Mouse (Mus musculus): ENCODE measurements around the gene Hdac1. TPM values are rescaled to one million over a fixed set of nuclear protein-coding genes. Genes with fewer than 3 reads are reported as not detected.

The Hdac1 gene
- 189 and 191 TPM in 2 replicates for polyA plus RNA-seq (2015; fragmentation: Nextera tagmentation; extraction: Ambion mirVana)

- peaks cover 21% of the 10 kb centered on the region for H3K4me1 ChIP-seq
- H3K4me2 ChIP-seq, result peak within 1 kb of the TSS; percentile 78
- H3K27me3 ChIP-seq, result no peaks in the 10 kb centered on the region
- H3K9ac ChIP-seq, result peak within 1 kb of the TSS; percentile 93
- under 1% methylated on average over 45 of the region's 46 CpGs for WGBS
- peak within 1 kb of the TSS; percentile 85 for H3K4me3 ChIP-seq
- peaks cover 16% of the 10 kb centered on the region for H3K36me3 ChIP-seq (ENCODE audit: poor library complexity, severe bottlenecking)
- H3K27ac ChIP-seq, result peak within 1 kb of the TSS; percentile 66
- ATAC-seq, result peak; percentile 100
- H3K9me3 ChIP-seq (replicated peaks), result no peaks in the 10 kb centered on the region
Measured at GRCm38 (mm10) chr4:129542592-129543141, at the start of gene Hdac1. TSS of gene Hdac1 (minus strand) at chr4:129542713.

GRCm38 (mm10) chr4:129588865-129589264 is 46.4 kb upstream of the Hdac1 start:
- peaks cover 5% of the 10 kb centered on the region for H3K4me1 ChIP-seq
- no peak overlapping the region for H3K27ac ChIP-seq
- H3K4me2 ChIP-seq, result no peak overlapping the region
- H3K9ac ChIP-seq, result no peak overlapping the region
- no peaks in the 10 kb centered on the region for H3K27me3 ChIP-seq
- H3K36me3 ChIP-seq (ENCODE audit: poor library complexity, severe bottlenecking), result peaks cover 38% of the 10 kb centered on the region
- no peaks in the 10 kb centered on the region for H3K9me3 ChIP-seq (replicated peaks)
- WGBS, result 86% methylated on average over 4 of the region's 4 CpGs
- H3K4me3 ChIP-seq, result no peak overlapping the region
- no peak for ATAC-seq

GRCm38 (mm10) chr4:129586943-129587342 is 44.4 kb upstream of the Hdac1 start:
- no peak overlapping the region for H3K27ac ChIP-seq
- no peak overlapping the region for H3K4me2 ChIP-seq
- no peak for ATAC-seq
- WGBS, result 23% methylated on average over 1 of the region's 1 CpGs
- H3K4me3 ChIP-seq, result no peak overlapping the region
- no peak overlapping the region for H3K9ac ChIP-seq
- peaks cover 5% of the 10 kb centered on the region for H3K4me1 ChIP-seq
- H3K36me3 ChIP-seq (ENCODE audit: poor library complexity, severe bottlenecking), result peaks cover 19% of the 10 kb centered on the region
- no peaks in the 10 kb centered on the region for H3K27me3 ChIP-seq
- no peaks in the 10 kb centered on the region for H3K9me3 ChIP-seq (replicated peaks)

- no peak for ATAC-seq
- Histone ChIP-seq H3K4me2 (peak overlapping the region; percentile 63; the same call in 1 of the 2 replicates), H3K27me3 (no peaks in the 10 kb centered on the region), H3K4me3 (no peak overlapping the region), H3K4me1 (peaks cover 5% of the 10 kb centered on the region), H3K9me3 (replicated peaks) (no peaks in the 10 kb centered on the region), H3K9ac (no peak overlapping the region), H3K27ac (no peak overlapping the region), H3K36me3 (ENCODE audit: poor library complexity, severe bottlenecking) (peaks cover 7% of the 10 kb centered on the region)
- 85% methylated on average over 9 of the region's 9 CpGs for WGBS
Measured at GRCm38 (mm10) chr4:129585773-129586172, 43.3 kb upstream of the Hdac1 start.

- no peak overlapping the region for H3K27ac ChIP-seq
- H3K9ac ChIP-seq, result peak overlapping the region; percentile 45
- peak overlapping the region; percentile 37 for H3K4me3 ChIP-seq
- 0 out of 2 replicates have a peak, but pooled peaks cover under 1% of the 10 kb centered on the region for H3K36me3 ChIP-seq (ENCODE audit: poor library complexity, severe bottlenecking)
- 1% methylated on average over 36 of the region's 36 CpGs for WGBS
- H3K9me3 ChIP-seq (replicated peaks), result no peaks in the 10 kb centered on the region
- H3K4me2 ChIP-seq, result peak overlapping the region; percentile 63
- H3K4me1 ChIP-seq, result peaks cover 5% of the 10 kb centered on the region
- ATAC-seq, result peak; percentile 27; the same call in 1 of the 2 replicates
- H3K27me3 ChIP-seq, result no peaks in the 10 kb centered on the region
Measured at GRCm38 (mm10) chr4:129584884-129585608, 42.5 kb upstream of the Hdac1 start.

GRCm38 (mm10) chr4:129584370-129584769 is 41.9 kb upstream of the Hdac1 start:
- H3K9ac ChIP-seq, result 0 out of 2 replicates have a peak overlapping the region, but pooled peaks have one; percentile 45

GRCm38 (mm10) chr4:129582251-129582650 is 39.7 kb upstream of the Hdac1 start:
- no peak for ATAC-seq
- no peaks in the 10 kb centered on the region for H3K36me3 ChIP-seq (ENCODE audit: poor library complexity, severe bottlenecking)
- H3K27ac ChIP-seq, result no peak overlapping the region
- H3K9ac ChIP-seq, result no peak overlapping the region
- no peaks in the 10 kb centered on the region for H3K27me3 ChIP-seq
- H3K4me3 ChIP-seq, result no peak overlapping the region
- H3K4me1 ChIP-seq, result peaks cover 7% of the 10 kb centered on the region
- no peak overlapping the region for H3K4me2 ChIP-seq
- no peaks in the 10 kb centered on the region for H3K9me3 ChIP-seq (replicated peaks)
- WGBS, result 97% methylated on average over 1 of the region's 1 CpGs

More at GRCm38 (mm10) chr4:129584370-129584769, 41.9 kb upstream of the Hdac1 start:
- 87% methylated on average over 1 of the region's 1 CpGs for WGBS
- peaks cover 5% of the 10 kb centered on the region for H3K4me1 ChIP-seq
- H3K27ac ChIP-seq, result no peak overlapping the region
- peak overlapping the region; percentile 63 for H3K4me2 ChIP-seq
- peak overlapping the region; percentile 37; the same call in 1 of the 2 replicates for H3K4me3 ChIP-seq
- no peaks in the 10 kb centered on the region for H3K9me3 ChIP-seq (replicated peaks)
- no peak for ATAC-seq
- H3K36me3 ChIP-seq (ENCODE audit: poor library complexity, severe bottlenecking), result no peaks in the 10 kb centered on the region
- no peaks in the 10 kb centered on the region for H3K27me3 ChIP-seq

- no peak for ATAC-seq
- no peak overlapping the region for H3K4me2 ChIP-seq
- no peaks in the 10 kb centered on the region for H3K27me3 ChIP-seq
- no peaks in the 10 kb centered on the region for H3K36me3 ChIP-seq (ENCODE audit: poor library complexity, severe bottlenecking)
- H3K9me3 ChIP-seq (replicated peaks), result no peaks in the 10 kb centered on the region
- peaks cover 12% of the 10 kb centered on the region for H3K4me1 ChIP-seq
- WGBS, result 75% methylated on average over 7 of the region's 7 CpGs
- H3K27ac ChIP-seq, result no peak overlapping the region
- H3K4me3 ChIP-seq, result no peak overlapping the region
- H3K9ac ChIP-seq, result no peak overlapping the region
Measured at GRCm38 (mm10) chr4:129580347-129580746, 37.8 kb upstream of the Hdac1 start.

GRCm38 (mm10) chr4:129578466-129578865 is 36.0 kb upstream of the Hdac1 start, which contains the start of gene Fam167b:
TSS of gene Fam167b (minus strand) at chr4:129578549.
- Histone ChIP-seq H3K9ac (no peak within 1 kb of the TSS), H3K9me3 (replicated peaks) (no peaks in the 10 kb centered on the region), H3K27ac (no peak within 1 kb of the TSS), H3K4me1 (peaks cover 7% of the 10 kb centered on the region; the same call in 1 of the 2 replicates), H3K36me3 (ENCODE audit: poor library complexity, severe bottlenecking) (no peaks in the 10 kb centered on the region), H3K4me2 (peak within 1 kb of the TSS; percentile 24), H3K4me3 (no peak within 1 kb of the TSS), H3K27me3 (no peaks in the 10 kb centered on the region)
- ATAC-seq, result no peak
- WGBS, result 91% methylated on average over 5 of the region's 5 CpGs

GRCm38 (mm10) chr4:129577688-129578087 is 35.2 kb upstream of the Hdac1 start:
- WGBS, result 86% methylated on average over 7 of the region's 7 CpGs
- Histone ChIP-seq H3K36me3 (ENCODE audit: poor library complexity, severe bottlenecking) (no peaks in the 10 kb centered on the region), H3K4me3 (no peak overlapping the region), H3K27me3 (no peaks in the 10 kb centered on the region), H3K9ac (no peak overlapping the region), H3K9me3 (replicated peaks) (no peaks in the 10 kb centered on the region), H3K27ac (no peak overlapping the region), H3K4me2 (no peak overlapping the region; the same call in 1 of the 2 replicates), H3K4me1 (peaks cover 7% of the 10 kb centered on the region; the same call in 1 of the 2 replicates)
- ATAC-seq, result no peak

- no peaks in the 10 kb centered on the region for H3K27me3 ChIP-seq
- H3K36me3 ChIP-seq (ENCODE audit: poor library complexity, severe bottlenecking), result no peaks in the 10 kb centered on the region
- no peaks in the 10 kb centered on the region for H3K9me3 ChIP-seq (replicated peaks)
- no peak overlapping the region for H3K27ac ChIP-seq
- H3K9ac ChIP-seq, result peak overlapping the region; percentile 21
- H3K4me2 ChIP-seq, result peak overlapping the region; percentile 24
- H3K4me3 ChIP-seq, result 0 out of 2 replicates have a peak overlapping the region, but pooled peaks have one; percentile 3
- H3K4me1 ChIP-seq, result peaks cover 7% of the 10 kb centered on the region; the same call in 1 of the 2 replicates
- 27% methylated on average over 21 of the region's 21 CpGs for WGBS
- no peak for ATAC-seq
Measured at GRCm38 (mm10) chr4:129576863-129577491, 34.5 kb upstream of the Hdac1 start.

Data from forebrain, embryonic 13.5 days (tissue).